Mouse (Mus musculus): ENCODE measurements at regions not wholly inside any gene's neighbourhood (a gene's known extent, or its start where the extent isn't known, plus 50 kb on each side); places are given as distances from the start of the nearest gene placed in this dataset.

- no peak for ATAC-seq (replicated peaks in 1 of 2; ENCODE audit: insufficient read depth in 1 of 2, low FRiP score in 2 of 2, low TSS enrichment in 1 of 2, low read depth in 1 of 2, poor library complexity in 2 of 2, severe bottlenecking in 2 of 2)
Observed at GRCm38 (mm10) chr16:93102174-93102573, 276.2 kb upstream of the Runx1 start.

- ATAC-seq (replicated peaks in 1 of 2; ENCODE audit: insufficient read depth in 1 of 2, low FRiP score in 2 of 2, low TSS enrichment in 1 of 2, low read depth in 1 of 2, poor library complexity in 2 of 2, severe bottlenecking in 2 of 2), result no peak
Observed at GRCm38 (mm10) chr16:93098057-93098456, 272.1 kb upstream of the Runx1 start.

- no peak for ATAC-seq (replicated peaks in 1 of 2; ENCODE audit: insufficient read depth in 1 of 2, low FRiP score in 2 of 2, low TSS enrichment in 1 of 2, low read depth in 1 of 2, poor library complexity in 2 of 2, severe bottlenecking in 2 of 2)
Observed at GRCm38 (mm10) chr16:93096175-93096574, 270.2 kb upstream of the Runx1 start.

DNA sequence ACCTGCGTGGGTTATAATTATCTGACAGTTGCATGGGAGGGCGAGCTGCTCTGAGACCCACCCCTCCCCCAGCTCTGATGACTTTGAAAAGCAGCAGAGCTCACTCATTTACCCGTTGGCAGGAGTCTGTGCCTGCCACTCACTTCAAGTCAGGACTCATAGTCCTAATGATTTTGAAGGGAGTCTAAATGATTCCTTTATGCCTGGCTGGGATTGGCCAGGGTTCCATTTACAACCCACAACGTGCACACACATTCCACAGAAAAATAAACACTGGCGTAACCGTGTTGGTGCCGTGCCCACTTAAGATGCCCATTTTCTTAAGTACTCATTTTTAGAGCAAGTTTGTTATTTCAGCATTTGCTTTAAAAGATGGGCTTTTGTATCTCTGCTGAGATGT, 266.8 kb upstream of the Runx1 start:
- ATAC-seq (replicated peaks in 1 of 2; ENCODE audit: insufficient read depth in 1 of 2, low FRiP score in 2 of 2, low TSS enrichment in 1 of 2, low read depth in 1 of 2, poor library complexity in 2 of 2, severe bottlenecking in 2 of 2), result no peak

GRCm38 (mm10) chr16:93085227-93085883, 259.4 kb upstream of the Runx1 start:
- no peak for ATAC-seq (replicated peaks in 1 of 2; ENCODE audit: insufficient read depth in 1 of 2, low FRiP score in 2 of 2, low TSS enrichment in 1 of 2, low read depth in 1 of 2, poor library complexity in 2 of 2, severe bottlenecking in 2 of 2)

GRCm38 (mm10) chr16:93083756-93084155, 257.8 kb upstream of the Runx1 start:
- no peak for ATAC-seq (replicated peaks in 1 of 2; ENCODE audit: insufficient read depth in 1 of 2, low FRiP score in 2 of 2, low TSS enrichment in 1 of 2, low read depth in 1 of 2, poor library complexity in 2 of 2, severe bottlenecking in 2 of 2)

DNA sequence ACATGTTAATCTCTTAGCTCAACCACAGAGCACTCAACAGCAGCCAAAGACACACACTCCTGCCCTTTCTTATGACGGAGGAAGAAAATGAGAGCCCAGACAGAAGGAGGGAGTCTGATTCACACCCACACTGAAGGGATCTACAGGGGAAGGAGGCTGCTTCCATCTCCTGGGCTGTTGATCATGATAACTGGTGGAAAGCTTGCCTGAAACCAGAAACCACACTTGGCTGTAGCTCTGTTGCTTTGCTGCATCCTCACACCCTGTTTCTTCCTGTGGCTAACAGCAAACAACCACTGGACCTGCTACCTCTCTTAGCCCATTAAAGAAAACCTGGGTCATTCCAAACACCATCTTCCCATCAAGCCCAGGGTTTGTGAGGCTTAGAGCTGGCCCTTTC, 257.2 kb upstream of the Runx1 start:
- ATAC-seq (replicated peaks in 1 of 2; ENCODE audit: insufficient read depth in 1 of 2, low FRiP score in 2 of 2, low TSS enrichment in 1 of 2, low read depth in 1 of 2, poor library complexity in 2 of 2, severe bottlenecking in 2 of 2), result no peak

DNA sequence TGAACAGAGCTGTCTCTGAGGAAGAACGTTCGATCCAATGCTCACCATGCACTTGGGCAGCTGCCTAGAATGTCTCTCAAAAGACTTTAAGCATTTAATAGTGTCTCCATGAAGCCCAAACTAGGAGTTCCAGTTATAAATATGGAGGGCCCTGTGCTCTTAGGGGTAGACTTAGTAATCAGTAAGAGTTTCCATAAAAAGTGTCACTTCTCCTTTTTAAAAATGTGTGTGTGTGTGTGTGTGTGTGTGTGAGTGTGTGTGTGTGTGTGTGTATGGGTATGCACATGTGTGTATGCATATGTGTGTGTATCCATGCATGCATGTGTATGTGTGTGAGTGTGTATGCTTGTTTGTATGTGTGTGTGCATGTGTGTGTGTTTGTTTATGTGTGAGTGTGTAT, 255.6 kb upstream of the Runx1 start:
- no peak for ATAC-seq (replicated peaks in 1 of 2; ENCODE audit: insufficient read depth in 1 of 2, low FRiP score in 2 of 2, low TSS enrichment in 1 of 2, low read depth in 1 of 2, poor library complexity in 2 of 2, severe bottlenecking in 2 of 2)

GRCm38 (mm10) chr16:93079660-93080390, 253.9 kb upstream of the Runx1 start:
- no peak for ATAC-seq (replicated peaks in 1 of 2; ENCODE audit: insufficient read depth in 1 of 2, low FRiP score in 2 of 2, low TSS enrichment in 1 of 2, low read depth in 1 of 2, poor library complexity in 2 of 2, severe bottlenecking in 2 of 2)

GRCm38 (mm10) chr16:93078909-93079308, 253.0 kb upstream of the Runx1 start:
- ATAC-seq (replicated peaks in 1 of 2; ENCODE audit: insufficient read depth in 1 of 2, low FRiP score in 2 of 2, low TSS enrichment in 1 of 2, low read depth in 1 of 2, poor library complexity in 2 of 2, severe bottlenecking in 2 of 2), result no peak

DNA sequence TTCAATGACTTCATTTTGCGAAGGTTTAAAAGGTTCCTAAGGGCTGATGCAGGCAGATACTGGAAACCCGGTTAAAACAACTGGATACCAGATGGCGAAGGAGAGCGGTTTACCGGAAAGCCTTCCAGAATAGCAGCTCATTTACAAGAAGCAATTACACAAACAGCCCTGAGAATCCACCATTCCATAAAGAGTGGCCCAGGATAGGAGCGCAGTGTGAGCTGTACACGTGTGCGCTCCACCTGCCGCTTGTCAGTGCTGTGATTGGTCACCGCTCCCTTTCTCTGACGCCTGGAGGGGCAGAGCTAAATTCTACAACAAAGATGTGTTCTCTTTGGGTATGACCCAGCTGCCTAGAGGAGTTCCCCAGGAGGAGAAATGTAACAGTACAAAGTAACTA, 249.5 kb upstream of the Runx1 start:
- no peak for ATAC-seq (replicated peaks in 1 of 2; ENCODE audit: insufficient read depth in 1 of 2, low FRiP score in 2 of 2, low TSS enrichment in 1 of 2, low read depth in 1 of 2, poor library complexity in 2 of 2, severe bottlenecking in 2 of 2)

DNA sequence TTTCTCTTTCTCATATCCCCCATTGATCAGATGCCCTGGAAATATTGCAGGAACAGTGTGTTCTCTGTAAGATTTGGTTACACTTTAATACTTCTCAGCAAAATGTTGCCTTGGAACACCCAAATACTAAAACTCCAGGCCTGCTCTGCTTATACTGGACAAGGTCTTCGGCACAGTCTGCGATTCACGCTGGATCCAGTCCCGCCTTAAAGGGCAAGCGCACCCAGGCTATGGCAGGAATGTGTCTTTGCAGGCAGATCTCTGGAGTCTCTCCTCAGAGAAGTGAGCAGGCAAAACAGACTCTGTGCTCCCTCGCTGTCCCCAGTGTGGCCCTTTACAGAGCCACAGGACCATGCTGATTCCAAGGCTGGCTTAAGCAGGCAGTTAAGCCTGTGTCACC, 246.2 kb upstream of the Runx1 start:
- ATAC-seq (replicated peaks in 1 of 2; ENCODE audit: insufficient read depth in 1 of 2, low FRiP score in 2 of 2, low TSS enrichment in 1 of 2, low read depth in 1 of 2, poor library complexity in 2 of 2, severe bottlenecking in 2 of 2), result no peak

GRCm38 (mm10) chr16:93071726-93072125, 245.8 kb upstream of the Runx1 start:
- no peak for ATAC-seq (replicated peaks in 1 of 2; ENCODE audit: insufficient read depth in 1 of 2, low FRiP score in 2 of 2, low TSS enrichment in 1 of 2, low read depth in 1 of 2, poor library complexity in 2 of 2, severe bottlenecking in 2 of 2)

DNA sequence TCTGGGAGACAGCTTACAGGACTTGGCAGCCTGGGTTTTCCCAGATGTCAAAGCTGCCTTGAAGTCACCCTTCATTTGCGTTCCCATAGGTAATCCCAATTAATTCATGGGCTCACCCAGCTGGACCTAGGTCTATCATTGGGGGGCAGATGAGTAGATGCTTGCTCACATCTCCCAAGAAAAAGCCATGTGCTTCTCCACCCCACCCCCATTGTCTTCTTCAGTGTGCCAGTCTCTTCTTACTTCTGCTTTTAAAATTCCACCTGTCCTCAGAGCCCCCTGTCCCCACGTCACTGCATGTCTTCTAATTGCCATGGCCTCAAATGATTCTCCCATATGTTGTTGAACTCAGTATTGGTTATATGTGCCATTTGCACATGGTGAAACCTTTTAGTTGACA, 240.9 kb upstream of the Runx1 start:
- no peak for ATAC-seq (replicated peaks in 1 of 2; ENCODE audit: insufficient read depth in 1 of 2, low FRiP score in 2 of 2, low TSS enrichment in 1 of 2, low read depth in 1 of 2, poor library complexity in 2 of 2, severe bottlenecking in 2 of 2)

GRCm38 (mm10) chr16:93061475-93062179, 235.7 kb upstream of the Runx1 start:
- no peak for ATAC-seq (replicated peaks in 1 of 2; ENCODE audit: insufficient read depth in 1 of 2, low FRiP score in 2 of 2, low TSS enrichment in 1 of 2, low read depth in 1 of 2, poor library complexity in 2 of 2, severe bottlenecking in 2 of 2)

- no peak for ATAC-seq (replicated peaks in 1 of 2; ENCODE audit: insufficient read depth in 1 of 2, low FRiP score in 2 of 2, low TSS enrichment in 1 of 2, low read depth in 1 of 2, poor library complexity in 2 of 2, severe bottlenecking in 2 of 2)
Observed at GRCm38 (mm10) chr16:93056295-93056694, 230.3 kb upstream of the Runx1 start.

DNA sequence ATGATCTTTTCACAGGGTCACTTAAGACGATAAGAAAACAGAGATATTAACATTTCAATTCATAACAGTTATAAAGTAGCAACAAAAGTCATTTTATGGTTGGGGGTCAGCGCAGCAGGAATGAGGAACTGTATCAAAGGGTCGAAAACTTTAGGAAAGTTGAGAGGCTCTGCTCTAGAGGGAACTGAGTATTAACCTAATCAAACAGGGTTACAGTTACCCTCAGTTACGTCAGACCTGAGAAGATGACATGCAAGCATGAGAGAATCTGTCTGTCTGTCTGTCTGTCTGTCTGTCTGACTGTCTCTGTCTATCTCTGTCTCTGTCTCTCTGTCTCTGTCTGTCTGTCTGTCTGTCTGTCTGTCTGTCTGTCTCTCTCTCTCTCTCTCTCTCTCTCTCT, 229.6 kb upstream of the Runx1 start:
- ATAC-seq (replicated peaks in 1 of 2; ENCODE audit: insufficient read depth in 1 of 2, low FRiP score in 2 of 2, low TSS enrichment in 1 of 2, low read depth in 1 of 2, poor library complexity in 2 of 2, severe bottlenecking in 2 of 2), result no peak

GRCm38 (mm10) chr16:93051233-93051632, 225.3 kb upstream of the Runx1 start:
- no peak for ATAC-seq (replicated peaks in 1 of 2; ENCODE audit: insufficient read depth in 1 of 2, low FRiP score in 2 of 2, low TSS enrichment in 1 of 2, low read depth in 1 of 2, poor library complexity in 2 of 2, severe bottlenecking in 2 of 2)

Measured in hematopoietic stem cell, adult 5-6 weeks (primary cell).